Mouse (Mus musculus) urinary bladder, postnatal 36 days (tissue): ENCODE measurements around the gene Kcnk5.

ENCODE experiments used
- DNase-seq, 2 experiments: peaks; one replicate each; pipeline ENCODE4 v3.0.0; 2022; ENCODE audit warnings: low spot score in 2 of 2, mixed read lengths in 1 of 2

The Kcnk5 gene

DNA sequence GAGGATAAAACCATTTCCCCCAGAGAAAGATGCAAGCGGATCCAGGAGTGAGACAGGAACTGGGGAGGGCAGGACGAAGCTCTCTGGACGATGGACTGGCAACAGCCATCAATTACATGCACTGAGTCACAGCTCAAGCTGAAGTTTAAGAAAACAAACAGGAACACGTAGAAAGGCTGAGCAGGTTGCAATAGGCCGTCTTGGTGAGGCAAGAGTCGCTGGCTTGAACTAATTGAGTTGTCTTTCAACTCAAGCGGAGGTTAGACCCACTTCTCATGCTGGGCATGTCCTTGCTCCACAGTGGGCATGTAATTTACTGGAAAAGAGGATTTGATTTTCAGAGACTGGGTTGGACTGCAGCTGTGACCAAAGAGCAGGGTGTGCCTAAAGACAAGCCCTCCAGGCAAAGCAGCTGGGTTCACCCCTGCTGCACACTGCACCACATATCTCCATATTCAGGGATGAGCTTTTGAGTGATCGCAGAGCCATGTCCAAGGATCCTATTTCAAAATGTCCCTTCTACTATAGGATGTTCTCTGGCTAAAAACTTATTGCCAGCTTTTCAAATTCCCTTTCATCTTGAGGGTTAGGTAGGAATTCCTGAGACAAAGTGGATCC lies 19.6 kb upstream of the Kcnk5 start:
- DNase-seq: no peak

DNA sequence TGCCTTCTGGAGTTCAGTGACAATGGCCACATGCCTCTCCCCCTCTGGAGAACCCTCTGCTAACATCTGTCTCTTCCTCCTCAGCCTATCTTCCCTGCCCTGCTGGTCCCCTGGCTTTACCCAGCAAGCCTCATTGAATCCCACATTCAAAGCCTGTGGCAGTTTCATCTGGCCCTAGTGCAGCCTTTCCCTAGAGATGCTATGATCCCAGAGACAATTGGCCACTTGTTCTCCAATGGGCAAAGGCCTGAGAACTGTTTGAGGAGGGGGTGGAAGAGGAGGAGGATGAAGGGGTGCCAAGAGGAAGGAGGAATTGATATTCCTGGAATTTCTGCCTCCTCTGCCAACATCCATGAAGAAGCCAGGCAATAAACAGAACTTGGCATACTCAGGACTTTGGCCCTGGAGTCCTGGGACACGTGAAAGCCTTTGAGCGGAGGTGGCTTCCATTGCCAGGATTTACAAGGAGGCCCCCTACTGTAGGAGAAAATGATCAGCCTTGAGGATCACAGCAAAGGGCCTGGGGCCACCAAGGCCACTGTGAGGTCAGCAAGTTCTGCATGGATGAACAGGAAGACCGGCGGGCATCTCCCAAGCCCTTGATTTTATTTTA lies 11.6 kb upstream of the Kcnk5 start:
- DNase-seq: no peak

DNA sequence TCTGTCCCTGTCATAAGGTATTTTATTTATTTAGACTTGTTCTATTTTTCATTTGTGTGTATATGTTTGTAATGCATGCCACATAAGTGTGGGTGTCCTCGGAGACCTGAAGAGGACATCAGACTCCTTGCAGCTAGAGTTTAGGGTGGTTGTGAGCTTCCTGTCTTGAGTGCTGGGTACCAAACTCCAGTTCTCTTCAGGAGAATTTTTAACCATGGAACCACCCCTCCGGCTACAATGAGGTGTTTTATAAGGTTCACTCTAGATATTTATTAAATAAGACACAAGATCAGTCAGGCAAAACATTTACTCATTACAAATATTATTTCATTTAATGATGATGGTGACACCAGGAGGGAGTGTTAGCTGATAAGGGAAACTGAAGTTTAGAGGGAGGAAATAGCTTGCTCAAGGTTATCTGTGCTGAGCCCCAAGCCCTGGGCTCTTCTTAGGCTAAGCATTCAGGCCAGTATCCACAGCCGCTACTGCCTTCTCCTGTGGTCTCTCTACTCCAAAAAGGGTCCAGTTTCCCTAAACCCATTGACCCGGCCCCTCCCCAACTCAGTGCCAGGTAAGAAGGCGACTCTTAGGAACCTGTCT lies 9.6 kb upstream of the Kcnk5 start:
- DNase-seq: no peak

DNA sequence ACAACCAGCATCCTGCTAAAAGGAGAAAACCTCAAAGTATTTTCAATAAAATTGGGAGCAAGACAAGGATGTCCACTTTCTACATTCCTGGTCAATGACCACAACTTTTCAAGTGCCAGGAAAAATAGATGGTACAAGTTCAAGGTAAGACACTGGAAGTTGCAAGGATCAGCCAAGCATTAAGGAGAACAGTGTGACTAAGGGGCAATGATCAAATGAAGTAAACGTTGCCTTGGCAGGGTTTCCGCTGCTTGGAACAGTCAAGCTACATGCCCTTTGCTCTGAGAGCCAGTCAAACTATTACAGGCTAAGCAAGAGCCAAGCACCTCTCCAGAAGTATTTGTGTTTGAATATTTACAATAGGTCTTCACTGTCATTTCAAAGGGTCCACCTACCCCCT lies 8.1 kb upstream of the Kcnk5 start:
- peak in 1 of 2 experiments; percentile 35 for DNase-seq

DNA sequence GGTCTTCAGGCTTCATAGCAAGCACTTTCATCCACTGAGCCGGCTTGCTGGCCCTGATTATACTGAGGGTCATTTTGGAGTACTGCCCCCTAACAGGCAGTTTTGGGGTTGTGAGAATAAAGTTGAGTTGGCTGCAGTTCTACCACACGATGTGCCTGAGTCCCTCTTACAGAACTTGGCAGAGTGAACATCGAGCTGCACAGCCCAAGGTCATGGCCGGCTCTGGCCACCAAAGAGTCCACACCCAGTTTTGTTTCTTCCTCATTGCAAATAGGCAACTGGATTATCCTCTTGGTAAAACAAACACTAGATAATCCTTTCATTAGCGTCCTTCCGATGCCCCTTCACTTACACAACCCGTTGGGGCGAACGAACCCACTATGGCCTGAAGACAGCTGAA lies 3.8 kb upstream of the Kcnk5 start:
- no peak for DNase-seq

DNA sequence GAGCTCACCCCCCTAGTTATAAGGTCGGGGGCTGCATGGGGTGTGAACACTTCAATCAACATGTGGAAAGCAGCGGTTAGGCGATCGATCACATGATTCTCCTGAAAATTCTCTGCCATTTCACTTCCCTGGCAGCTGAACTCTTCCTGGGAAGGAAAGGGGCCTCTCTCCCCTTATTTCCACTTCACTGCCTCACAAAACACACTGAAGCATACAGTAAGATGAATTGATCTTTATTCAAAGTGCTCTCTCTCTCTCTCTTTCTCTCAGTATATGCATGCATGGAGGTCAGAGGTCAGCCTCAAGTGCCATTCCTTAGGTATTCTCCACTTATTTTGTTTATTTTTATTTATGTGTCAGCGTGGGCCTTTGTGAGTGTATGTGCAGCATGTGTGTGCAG lies 2.1 kb upstream of the Kcnk5 start:
- no peak for DNase-seq

DNA sequence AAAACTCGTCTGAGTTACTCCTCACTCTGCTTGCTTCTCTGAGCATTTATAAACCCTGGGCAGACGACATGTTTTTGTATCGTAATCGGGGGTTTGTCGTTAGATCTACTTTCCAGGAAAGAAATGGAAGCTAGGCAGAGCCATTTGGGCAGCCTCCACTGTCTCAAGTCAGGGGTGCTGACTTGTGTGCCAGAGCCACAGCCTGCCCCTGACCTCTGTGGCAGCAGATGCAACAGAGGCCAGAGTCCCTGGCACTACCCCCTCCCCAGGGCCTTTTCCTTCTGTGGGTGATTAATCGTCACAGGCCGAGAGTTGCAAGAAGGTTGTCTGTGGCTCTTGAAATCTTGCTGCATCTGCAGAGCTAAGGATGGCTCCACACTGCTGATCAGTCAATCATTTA lies 987 bp upstream of the Kcnk5 start:
- no peak for DNase-seq

DNA sequence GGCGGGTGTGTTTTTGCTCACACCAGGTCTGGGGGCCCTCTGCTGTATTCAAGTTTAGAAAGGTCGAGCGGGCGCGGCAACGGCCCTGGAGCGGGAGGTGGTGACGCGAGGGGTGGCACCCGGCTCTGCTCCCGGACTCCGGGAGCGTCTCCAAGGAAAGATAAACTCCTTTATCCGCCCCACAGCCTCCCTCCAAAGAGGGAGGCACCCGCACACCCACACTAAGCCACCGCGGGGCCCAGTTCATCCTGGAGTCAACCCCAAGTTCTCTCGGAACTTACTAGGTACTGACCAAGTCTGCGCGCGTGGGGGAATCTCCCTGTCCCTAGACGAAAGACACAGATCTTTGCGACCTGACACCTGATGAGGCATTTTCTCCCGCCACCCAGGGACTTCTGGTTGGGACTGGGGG lies 852 bp downstream of the Kcnk5 start:
- DNase-seq: peak in 1 of 2 experiments; percentile 11

GRCm38 (mm10) chr14:20180304-20180703 lies 1.3 kb downstream of the Kcnk5 start:
- DNase-seq: no peak

DNA sequence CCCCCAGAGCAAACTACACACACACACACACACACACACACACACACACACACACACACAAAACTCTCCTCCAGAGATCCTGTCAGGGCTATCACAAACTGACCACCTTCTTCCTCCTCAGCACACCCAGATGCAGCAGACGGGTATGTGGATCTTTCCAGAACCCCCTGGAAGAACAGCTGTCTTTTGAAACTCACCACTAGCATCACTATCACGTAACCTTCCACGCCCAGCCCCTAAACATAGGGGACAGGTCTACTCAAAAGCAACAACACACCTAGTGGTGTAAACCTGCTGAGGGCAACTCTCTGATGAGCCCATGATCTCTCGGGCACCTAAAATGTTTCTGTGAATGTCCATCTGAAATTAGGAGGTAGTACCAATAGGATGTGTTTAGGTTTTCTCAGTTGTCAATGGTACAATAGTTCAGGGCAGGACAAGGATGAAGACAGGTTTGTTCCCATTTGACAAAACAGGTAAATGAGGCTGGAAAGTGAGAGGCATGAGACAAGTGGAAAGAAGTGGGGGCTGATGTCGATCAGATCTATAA lies 1.8 kb downstream of the Kcnk5 start:
- DNase-seq: no peak

GRCm38 (mm10) chr14:20179080-20179479 lies 2.5 kb downstream of the Kcnk5 start:
- DNase-seq: no peak

- no peak for DNase-seq
Measured at GRCm38 (mm10) chr14:20178593-20178992, 3.0 kb downstream of the Kcnk5 start.

DNA sequence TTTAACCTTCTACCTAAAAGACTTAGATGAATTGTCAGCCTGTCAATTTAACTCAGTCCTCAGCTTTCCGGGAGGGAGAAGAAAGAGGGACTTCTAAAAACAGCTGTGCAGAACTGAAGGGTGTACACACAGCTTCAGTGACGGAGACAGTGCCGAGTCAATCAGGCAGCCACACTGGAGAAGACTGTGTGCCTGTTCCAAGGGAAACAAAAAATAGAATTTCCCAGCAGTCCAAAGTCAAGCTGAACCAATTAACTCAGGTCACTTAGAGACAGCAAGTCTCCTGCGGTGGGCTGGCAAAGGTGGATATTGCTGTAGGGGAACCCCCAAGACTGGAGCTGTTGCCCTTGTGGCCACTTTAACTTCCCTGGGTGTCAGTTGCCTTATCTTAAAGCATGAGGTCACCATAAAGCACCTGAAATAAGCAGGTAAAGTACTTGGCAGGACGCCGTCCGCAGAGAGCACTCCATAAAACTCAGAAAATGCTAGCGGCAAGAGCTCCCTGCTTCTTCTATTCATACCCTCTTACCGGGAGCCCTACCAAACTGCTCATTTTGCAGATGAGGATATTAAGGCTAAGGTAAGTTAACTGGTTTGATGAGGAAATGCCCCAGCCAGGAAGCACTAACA lies 4.0 kb downstream of the Kcnk5 start:
- no peak for DNase-seq

GRCm38 (mm10) chr14:20175705-20176104 lies 5.9 kb downstream of the Kcnk5 start:
- DNase-seq: no peak

GRCm38 (mm10) chr14:20175114-20175513 lies 6.5 kb downstream of the Kcnk5 start:
- DNase-seq: no peak

- DNase-seq: no peak
Measured at GRCm38 (mm10) chr14:20174696-20175095, 6.9 kb downstream of the Kcnk5 start.

- no peak for DNase-seq
Measured at GRCm38 (mm10) chr14:20173873-20174490, 7.6 kb downstream of the Kcnk5 start.

DNA sequence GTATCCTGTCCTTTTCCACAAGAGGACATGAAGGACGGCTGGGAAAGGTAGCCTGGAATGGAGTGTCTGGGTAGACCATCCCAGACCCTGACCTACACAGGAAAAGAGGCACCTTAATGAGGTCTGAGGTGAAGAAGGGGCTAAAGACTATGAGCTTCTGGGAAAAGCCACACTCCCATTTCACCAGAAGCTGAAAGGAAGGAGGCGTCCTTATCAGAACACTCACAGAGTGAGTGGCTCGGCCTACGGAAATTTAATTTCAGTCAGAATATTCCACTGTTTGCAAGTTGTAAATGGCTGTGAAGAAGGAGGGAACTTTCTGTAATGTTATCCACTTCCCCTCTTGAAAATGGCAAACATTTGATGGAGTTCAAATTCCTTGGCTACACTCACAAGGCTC lies 8.7 kb downstream of the Kcnk5 start:
- no peak for DNase-seq

- DNase-seq: no peak
Measured at GRCm38 (mm10) chr14:20172509-20172908, 9.1 kb downstream of the Kcnk5 start.

DNA sequence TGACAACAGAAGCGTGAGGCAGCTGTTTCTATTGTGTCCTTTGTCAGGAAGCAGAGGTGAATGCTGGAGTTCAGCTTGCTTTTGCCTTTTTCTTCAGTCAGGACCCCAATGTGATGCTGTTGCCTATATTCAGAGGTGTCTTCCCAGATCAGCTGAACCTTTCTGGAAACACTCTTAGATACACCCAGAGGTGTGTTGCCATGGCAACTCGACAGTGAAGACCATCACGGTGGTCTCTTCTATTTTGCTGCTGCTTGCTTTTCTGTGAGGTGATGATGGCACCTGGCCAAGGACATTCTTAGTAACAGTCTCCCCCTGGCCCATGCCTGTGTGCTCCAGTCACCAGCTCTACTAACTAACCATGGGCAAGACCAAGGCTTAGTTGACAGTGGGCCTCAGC lies 9.8 kb downstream of the Kcnk5 start:
- no peak for DNase-seq

GRCm38 (mm10) chr14:20169251-20169650 lies 12.4 kb downstream of the Kcnk5 start:
- no peak for DNase-seq

DNA sequence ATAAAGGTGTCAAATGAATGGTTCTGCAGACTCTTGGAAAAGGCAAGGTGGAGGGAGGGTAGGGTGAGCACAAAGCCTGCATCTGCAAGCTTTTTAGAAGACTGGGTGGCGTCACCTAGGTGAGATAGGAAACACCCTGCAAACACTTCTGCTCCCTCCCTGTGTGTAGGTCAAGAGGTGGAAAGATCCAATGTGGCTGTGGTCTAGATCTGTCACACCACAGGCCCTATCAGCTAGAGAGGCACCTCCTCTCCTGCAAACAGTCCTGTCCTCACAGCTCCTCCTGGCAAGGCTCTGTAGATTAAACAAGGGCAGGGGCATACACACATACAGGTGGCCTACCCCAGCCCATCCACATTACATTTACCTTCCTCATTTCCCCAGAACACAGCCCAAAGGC lies 13.1 kb downstream of the Kcnk5 start:
- no peak for DNase-seq
